Mouse (Mus musculus) gastrocnemius, adult 18-20 months (tissue): ENCODE measurements around the gene Prmt1. TPM values are rescaled to one million over a fixed set of nuclear protein-coding genes. Genes with fewer than 3 reads are reported as not detected.

Experiments used
- DNase-seq: peaks from one replicate; pipeline ENCODE4 v3.0.0; 2021; ENCODE audit warnings: low spot score
- total RNA-seq, 2 experiments: library from RNA; stranded (reverse); gene quantifications; 2 replicates each; pipeline ENCODE4 v1.2.3; 2021

Prmt1 gene
- total RNA-seq, 2 experiments from 2014 or later: 119 to 139 TPM

DNA sequence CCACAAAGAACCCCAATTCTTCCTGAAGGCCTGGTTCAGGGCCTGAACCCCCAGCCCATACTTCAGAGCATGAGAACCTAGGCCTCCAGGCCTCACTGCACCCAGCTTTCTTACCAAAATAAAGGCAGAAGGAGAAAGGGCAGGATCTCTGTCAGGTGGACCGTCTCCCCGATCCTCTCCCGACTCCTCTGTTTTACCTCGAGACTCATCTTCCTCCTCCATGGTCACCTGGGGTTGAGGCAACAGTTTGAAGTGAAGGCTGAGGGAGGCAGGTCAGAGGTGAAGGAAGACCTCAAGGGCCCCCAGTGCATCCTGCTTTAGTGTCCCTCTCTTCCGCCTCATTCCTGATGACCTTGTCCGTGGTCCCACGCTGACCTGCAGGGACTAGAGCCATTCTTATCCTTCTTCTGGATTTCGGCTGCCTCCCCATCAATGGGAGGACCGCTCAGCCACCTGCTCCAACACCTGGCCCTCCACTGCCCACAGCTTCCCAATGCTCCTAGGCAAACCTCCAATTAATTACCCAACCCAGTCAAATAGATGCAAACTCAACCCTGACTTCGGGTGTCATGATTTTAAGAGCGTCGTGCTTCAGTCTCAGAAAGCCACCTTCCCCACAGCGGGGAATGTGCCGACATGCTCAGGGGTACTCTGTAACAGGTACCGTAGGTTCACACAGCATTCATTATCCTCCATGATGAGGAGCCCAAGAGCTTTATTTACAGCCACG lies 27.2 kb upstream of the Prmt1 start:
- no peak for DNase-seq

DNA sequence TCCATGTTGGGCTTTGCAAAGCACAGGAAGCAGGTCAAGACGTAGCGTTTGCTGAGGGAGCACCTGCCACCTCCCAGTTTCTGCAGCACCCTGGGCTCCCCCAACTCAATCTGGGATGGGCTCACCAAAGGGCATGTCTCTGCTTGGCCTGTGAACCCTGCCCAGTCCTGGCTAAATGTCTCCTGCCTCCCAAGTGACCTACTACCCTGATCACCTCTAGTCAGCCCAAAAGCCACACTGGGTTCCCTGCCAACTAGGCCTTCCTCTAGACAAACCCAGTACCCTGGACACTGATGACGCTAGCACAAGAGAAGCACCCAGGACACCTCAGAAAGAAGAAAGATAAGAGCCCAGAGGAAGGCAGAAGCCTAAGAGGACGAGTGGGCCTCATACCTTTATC lies 26.5 kb upstream of the Prmt1 start:
- DNase-seq: no peak

GRCm38 (mm10) chr7:45012011-45012410 lies 25.6 kb upstream of the Prmt1 start:
- no peak for DNase-seq

- no peak for DNase-seq
Observed at GRCm38 (mm10) chr7:45008411-45008810, 22.0 kb upstream of the Prmt1 start.

DNA sequence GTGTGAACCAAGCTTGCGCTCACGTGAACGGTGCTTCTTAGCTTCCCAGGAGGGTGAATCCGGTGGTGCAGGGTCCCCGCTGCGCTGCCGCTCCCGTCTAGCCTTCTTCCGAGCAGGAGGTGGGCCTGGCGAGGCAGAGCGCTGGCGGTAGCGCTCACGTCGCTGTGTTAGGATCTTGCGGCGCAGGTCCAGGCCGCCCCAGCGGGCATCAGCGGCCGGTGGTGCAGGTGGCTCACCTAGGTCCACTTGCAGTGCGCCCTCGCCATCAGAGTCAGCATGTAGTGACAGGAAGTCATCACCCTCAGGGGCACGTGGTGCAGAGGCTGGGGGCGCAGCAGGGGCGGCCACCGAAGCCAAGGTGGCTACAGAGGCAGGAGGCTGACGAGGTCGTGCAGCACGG lies 21.5 kb upstream of the Prmt1 start:
- no peak for DNase-seq

GRCm38 (mm10) chr7:45007141-45007540 lies 20.8 kb upstream of the Prmt1 start:
- no peak for DNase-seq

- no peak for DNase-seq
Observed at GRCm38 (mm10) chr7:45006503-45006902, 20.1 kb upstream of the Prmt1 start.

- DNase-seq: no peak
Observed at GRCm38 (mm10) chr7:45005321-45005992, 19.1 kb upstream of the Prmt1 start.

DNA sequence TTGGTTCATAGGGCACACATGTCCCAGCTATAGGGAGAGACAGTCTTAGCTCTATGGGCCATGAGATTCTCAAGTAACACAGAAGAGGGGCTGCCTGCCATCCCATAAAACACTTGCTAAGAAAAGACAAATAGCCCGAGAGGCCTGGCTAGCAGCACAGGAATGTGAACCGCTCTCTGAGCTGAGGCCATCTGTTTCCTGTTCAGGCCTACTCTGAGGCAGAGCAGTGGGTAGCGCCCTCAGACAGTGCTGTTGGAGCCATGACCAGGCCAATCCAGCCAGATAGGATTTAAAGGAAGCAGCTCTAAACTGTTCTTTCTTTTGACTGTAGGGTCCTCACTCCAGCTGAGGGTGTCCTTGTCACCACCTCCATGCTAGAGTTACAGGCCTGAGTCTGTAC lies 18.2 kb upstream of the Prmt1 start:
- DNase-seq: no peak

DNA sequence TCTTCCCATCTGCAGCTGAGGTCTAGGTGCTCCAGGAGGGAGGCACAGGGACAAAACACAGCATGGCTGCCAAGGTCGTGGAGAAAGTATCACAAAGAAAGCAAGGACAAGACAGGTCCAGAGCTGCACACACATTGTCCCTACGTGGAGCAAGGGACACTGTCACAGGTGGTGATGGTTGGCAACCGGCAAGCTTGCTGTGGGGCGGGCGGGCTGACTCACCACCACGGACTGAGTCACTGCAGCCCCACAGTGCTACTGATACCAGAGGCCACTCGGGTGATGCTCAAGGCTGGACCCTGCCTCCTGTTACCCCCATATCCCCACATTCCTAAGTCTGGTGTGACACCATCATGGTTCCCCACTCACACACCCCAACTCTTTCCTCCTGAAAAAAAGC lies 16.1 kb upstream of the Prmt1 start:
- DNase-seq: no peak

DNA sequence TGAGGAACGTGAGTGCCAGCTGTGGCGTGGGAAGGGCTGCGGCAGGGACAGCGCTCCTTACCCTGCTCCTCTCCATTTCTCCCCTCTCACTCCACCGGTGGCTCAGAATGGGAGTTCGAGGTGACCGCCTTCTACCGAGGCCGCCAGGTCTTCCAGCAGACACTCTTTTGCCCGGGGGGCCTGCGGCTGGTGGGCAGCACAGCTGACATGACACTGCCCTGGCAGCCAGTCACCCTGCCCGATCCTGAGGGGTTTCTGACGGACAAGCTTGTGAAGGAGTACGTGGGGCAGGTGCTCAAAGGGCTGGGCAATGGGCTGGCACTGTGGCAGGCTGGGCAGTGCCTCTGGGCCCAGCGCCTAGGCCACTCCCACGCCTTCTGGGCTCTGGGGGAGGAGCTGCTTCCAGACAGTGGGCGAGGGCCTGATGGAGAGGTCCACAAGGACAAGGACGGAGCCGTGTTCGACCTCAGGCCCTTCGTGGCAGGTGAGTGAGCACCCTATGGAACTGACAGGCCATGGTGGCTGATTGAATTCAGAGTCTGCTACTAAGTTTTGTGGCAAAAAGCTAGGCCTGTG lies 14.3 kb upstream of the Prmt1 start:
- no peak for DNase-seq

DNA sequence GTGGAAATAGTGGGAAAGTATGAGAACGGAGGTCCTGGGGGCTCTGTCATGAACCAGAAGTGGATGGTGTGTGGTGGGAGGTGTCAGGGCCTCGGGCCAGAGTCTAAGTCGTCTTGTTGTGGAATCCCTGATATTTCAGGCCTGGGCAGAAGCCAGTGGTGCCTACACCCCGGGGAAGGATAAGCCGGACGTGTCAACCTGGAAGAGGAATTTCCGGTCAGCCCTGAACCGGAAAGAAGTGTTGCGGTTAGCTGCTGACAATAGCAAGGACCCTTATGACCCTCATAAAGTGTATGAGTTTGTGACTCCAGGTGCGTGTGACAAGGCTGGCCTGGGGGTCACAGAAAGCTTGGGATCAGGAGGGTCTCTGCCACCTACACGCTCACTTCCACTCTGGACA lies 13.4 kb upstream of the Prmt1 start:
- DNase-seq: no peak

- DNase-seq: peak; percentile 43
Observed at GRCm38 (mm10) chr7:44998501-44998955, 12.2 kb upstream of the Prmt1 start, which contains the start of gene Bcl2l12. Gene Bcl2l12, minus strand, starts transcription at chr7:44998712.

DNA sequence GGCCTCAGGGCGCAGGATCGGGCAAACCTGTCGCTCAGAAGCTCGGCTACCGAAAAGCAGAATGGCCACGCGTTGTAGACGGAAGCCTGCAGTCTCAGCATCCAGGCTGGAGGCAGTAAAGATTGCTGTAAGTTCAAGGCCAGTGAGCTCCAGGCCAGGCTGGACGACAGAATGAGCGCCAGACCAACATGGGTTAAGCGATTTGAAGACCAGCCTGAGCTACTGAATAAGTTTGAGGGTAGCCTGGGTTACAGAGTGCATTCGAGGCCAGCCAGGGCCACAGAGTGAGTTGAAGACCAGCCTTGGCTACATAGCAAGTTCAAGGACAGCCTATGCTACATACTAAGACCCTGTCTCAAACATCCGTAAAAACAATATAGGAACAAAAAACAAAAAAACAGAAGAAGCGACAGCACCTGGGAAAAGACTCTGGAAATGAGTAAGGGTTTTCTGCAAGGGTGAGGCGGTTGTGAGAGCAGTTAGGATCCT lies 11.6 kb upstream of the Prmt1 start:
- DNase-seq: no peak

DNA sequence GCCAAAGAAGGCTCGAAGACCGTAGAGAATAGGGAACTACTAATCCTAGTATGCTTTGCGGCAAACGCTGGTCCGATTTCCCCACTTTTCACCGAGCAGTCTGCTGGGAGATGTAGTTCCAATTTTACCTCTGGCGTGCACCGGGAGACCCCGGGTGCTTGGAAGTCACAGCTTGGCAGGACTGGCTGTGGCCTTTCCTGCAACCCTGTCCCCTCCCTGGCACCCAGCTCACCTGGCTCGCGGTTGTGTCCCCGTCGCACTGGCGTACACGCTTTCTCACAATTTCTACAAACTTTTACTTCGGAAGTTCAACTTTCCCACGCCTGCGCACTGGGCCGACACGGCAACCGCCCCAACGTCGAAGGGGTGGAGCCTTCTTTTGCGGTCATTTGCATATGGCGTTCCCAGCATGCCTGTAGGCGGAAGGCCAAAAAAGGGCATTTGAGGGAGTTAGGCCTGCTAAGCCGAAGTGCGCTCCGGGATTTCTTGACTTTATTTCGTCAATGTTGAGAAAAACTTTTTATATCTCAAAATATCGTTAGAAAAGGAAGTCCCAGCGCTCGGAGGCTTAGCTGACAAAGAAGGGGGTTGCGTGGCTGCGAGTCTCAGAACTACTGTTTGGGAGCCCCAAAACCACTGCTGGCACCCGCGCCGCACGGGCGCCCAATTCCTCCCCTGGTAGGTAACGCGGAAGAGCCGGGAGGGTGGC lies 11.0 kb upstream of the Prmt1 start, which contains the start of gene Irf3:
Gene Irf3, plus strand, starts transcription at position 418 of the 709 bp plus-strand sequence.
- peak; percentile 98 for DNase-seq

- DNase-seq: no peak
Observed at GRCm38 (mm10) chr7:44996672-44997071, 10.3 kb upstream of the Prmt1 start.

DNA sequence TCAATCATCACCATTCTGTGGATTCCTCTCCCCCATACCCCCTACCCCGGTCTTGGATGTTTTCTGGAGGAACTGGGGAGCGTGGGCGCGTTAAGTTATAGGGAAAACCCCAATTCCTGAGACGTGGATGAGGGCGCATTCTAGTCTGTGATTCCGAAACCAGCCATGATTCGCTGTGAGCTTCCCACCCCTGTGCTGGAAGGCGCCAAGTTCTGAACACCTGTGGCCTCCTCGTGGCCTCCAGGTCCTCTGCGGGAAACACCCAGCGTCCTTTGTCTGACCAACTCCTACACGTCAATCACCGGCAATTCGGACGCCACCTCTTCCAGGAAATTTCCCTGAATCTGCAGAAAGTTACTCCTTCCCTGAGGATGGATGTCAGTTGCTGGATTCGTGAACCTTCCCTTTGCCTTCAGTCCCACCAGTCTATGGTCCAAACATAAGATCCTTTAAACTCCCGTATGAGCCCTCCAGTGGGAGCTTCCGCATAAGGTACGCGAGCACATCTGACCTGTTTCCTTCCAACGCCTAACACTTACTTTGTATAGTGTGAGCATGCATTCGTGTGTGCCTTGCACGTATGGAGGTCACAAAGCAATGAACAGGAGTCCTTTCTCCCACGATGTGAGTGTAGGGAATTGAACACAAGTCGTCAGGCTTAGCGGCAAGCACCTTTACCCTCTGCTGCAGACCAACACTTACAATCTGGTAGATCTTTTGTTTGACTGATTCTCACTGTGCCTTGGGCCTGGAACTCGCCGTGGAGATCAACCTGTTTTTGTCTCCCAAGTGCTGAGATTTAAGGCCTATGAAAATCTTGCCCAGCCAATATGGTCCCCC lies 731 bp upstream of the Prmt1 start:
- no peak for DNase-seq

DNA sequence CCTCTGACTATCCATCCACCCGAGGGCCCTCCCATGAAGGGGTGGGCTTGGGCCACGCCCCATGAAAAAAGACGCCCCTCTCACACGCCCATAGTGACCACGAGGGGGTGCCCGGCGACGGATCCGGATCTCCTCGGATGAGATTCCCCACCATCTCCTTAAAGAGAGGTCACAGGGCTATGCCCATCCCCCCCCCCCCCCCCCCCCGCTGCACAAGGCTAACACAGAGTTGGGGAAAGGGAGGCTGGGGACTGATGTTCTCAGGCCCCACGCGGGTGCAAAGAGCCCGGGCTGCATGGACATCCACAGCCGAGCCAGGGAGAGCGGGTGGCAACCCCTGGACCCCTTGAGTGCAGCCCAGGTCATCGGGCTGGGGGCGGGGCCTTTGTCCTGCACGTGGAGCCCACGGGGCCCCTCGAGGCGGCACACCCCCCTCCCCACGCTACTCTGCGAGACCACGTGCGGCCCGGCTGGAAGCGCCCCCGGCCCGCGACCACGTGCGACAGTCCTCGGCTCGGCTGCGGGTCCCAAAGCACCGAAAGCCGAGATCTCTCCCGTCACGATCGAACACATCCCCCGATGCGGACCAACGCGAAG lies 675 bp downstream of the Prmt1 start:
- DNase-seq: peak; percentile 64

GRCm38 (mm10) chr7:44984833-44985164 lies 1.6 kb downstream of the Prmt1 start:
- DNase-seq: no peak
